Mouse (Mus musculus): Measurements from ENCODE around the gene D630023F18Rik.

Gene D630023F18Rik

DNA sequence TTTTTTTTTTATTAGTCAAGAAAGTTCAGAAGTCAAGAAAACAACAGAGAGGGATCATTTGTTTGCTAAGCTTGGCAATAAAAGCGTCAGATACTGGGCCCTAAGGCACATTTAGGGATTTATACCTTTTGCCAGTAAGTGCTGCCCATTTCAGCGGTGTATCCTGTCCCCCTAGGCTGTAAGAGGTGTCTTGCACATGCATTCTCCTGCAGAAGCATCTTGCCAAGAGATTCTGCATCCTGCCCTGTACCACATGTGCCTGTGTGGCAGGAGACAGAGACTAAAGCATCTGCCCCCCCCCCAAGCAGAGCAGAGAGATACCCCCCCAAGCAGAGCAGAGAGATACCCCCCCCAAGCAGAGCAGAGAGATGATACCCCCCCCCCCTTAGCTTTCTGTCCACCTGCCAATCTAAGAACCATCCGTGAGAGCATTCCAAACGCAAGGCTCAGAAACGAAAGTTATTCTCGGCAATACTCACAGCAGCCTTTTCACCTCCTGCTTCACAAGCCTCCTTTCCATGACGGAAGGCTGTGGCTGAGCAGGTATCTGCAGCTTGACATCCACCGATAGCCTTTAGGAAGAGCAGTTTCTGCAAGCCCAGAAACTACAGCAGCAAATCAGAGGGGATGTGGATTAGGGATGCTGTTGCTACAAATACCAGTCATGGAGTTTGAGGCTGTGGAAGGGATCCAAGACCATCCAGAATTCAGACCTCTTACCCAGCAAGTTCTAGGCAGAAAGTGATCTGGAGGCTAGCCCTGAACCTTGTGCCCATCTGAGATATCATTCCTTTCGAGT is at the start of gene D630023F18Rik:
Gene D630023F18Rik, minus strand, starts transcription at position 641 of the 799 bp plus-strand sequence.
- no peak for DNase-seq (ENCODE audit: low read depth, low spot score)

DNA sequence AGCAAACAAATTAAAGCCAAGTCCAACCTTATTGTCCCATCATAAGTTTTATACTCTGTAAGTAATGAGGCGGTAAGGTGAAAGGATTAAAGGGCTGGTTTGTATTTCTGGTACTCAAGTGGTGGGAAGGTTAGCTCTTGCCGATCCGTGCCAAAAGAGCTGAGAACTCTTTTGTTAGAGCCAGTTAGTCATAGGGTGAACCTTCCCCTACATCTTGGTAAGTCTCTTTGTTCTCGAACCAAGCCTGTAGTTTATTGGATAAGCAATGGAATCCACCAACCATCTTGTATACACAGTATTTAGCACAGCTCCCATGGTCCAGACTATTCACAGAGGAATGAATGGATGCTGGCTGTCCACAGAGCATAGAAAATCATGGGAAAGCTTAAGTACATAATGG is 48.6 kb upstream of the D630023F18Rik start:
- DNase-seq (ENCODE audit: low read depth, low spot score) = no peak

DNA sequence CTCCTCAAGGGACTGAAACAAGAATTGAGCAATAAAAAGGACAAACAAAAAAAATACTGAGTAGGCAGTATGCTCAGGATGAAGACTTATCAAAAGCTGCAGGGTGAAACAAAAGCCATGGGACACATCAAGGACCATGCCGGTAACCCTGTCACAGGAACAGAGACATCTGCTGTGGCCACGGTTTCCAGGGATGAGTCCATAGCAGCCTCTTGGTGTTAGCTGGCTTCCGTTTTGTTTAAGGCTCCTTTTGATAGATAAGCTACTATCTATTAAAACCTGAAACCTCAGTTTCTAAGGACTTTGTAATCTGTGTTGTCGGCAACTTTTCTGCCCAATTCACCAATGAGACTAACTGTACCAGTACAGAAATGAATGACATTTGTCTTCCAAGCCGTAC is 46.9 kb upstream of the D630023F18Rik start:
- DNase-seq (ENCODE audit: low read depth, low spot score) = no peak

DNA sequence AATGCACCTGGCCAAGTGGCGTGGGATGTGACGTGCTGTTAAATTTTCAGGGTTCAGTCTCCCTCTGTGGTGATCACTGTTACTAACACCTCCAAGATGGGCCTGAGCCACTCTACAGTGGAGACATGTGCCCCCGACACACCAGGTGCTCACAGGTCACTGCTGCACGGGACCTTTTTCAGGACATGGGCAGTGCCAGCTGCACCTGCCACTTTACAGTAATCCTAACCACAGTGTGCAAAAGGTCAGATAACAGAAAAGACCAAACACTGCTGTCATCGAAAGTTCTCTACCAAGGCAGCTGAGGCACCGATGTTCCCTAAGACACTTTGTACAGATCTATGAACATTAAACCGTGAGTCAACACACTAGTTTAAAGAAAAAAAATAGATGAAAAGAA is 46.5 kb upstream of the D630023F18Rik start:
- no peak for DNase-seq (ENCODE audit: low read depth, low spot score)

DNA sequence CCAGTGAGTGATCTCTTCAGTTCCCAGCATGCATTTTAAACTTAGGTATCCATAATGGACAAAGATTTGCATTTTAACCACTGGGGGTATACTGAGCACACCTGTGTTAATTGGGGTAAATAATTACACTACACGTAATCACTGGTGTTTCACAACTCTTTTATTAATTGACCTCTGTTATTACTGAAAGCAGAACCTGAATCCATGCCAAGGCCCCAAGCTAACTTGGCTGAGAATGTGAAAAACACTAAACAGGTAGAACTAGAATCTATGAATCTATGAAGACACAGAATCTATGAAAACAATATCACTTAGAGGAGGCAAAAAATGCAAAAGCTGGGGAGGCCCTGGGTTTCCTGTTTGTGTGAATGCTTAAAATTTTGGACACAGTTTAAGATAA is 44.5 kb upstream of the D630023F18Rik start:
- DNase-seq (ENCODE audit: low read depth, low spot score) = no peak

DNA sequence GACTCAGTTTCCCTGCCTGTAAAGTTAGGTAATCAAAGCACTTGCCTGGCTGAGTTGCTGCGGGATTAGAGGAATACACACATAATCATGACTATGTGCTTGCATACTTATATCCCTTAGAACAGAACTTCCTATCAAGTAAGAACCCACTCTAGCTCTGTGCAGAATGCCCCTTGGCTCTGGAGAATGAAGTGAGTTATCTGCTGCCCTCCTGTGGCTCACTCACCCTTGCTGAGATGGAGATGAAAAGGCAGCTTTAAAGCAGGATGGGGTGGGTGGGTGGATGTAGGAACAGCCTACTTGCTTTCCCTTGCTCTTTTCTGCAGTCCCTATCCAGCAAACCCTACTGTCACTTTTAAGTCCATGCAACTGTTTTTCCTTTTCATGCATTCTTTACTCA is 39.2 kb upstream of the D630023F18Rik start:
- DNase-seq (ENCODE audit: low read depth, low spot score) = no peak

DNA sequence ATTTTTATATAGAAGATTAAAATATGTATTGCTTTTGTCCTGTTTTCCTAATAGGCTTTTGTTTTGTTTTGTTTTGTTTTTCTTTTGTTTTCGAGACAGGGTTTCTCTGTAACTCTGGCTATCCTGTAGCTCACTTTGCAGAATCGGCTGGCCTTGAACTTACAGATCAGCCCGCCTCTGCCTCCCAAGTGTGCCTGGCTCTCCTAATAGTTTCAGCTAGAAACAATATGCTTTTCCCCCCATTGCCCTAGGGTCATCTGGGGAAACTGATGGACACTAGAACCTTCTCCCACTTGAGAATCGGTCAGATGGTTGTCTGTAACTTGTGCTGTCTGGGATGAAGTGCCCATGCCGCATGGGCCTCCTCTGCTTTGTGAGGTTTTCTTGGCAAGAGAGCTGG is 33.1 kb upstream of the D630023F18Rik start:
- no peak for DNase-seq (ENCODE audit: low read depth, low spot score)

DNA sequence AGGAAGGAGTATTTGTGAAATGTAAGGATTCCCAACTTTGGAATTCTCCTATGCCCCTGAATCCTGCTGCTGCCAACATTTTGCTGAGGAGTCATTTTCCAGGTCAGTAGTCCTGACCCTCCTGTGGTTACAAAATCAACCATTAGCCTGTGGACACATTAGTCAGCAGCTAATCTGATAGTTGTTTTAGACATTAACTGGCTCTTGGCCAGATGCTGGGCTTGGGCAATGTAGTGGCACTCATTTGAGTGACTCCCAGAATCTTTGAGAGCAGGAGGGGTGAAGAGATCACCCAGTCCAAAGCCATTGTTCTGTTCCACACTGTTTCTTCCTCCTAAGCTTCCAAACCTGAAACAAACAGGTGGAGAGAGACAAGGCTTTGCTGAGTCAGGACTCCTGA is 31.8 kb upstream of the D630023F18Rik start:
- DNase-seq (ENCODE audit: low read depth, low spot score) = no peak

DNA sequence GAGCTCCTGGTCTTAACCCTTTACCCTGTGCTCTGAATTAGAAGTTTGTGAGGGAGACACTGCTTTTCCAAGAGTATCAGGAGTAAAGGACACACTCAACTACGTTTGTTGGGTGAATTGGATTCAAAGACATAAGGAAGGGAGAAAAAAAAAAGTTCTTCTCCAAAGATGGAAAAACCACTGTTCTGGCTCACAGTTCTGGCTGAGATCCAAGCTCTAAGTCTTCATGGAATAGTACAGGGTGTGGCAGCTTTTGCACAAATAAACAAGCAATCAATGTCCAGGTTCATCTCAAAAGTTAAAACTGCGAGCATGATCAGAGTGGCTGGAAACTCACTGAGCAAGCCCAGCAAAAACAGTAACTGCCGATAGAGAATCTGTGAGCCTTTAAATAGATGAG is 25.0 kb upstream of the D630023F18Rik start:
- DNase-seq (ENCODE audit: low read depth, low spot score) = no peak

DNA sequence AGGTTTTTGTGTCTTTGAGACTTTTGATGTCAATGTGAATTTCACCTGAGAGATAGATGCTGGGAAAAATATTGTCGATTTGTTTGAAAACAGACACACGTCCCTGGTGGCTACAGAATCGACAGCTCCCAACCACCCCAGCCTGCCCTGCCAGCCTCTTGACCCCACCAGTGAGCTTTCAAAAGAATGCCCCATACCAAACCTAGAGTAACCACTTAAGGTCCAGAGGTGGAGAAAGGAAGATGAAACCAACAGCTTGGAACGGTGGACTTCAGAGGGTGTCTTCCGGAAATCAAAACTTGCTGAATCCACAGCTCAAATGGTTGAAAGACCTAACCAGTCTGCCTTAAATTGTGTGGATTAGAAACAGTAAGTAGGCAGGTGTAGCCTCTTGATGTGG is 24.3 kb upstream of the D630023F18Rik start:
- DNase-seq (ENCODE audit: low read depth, low spot score) = no peak

DNA sequence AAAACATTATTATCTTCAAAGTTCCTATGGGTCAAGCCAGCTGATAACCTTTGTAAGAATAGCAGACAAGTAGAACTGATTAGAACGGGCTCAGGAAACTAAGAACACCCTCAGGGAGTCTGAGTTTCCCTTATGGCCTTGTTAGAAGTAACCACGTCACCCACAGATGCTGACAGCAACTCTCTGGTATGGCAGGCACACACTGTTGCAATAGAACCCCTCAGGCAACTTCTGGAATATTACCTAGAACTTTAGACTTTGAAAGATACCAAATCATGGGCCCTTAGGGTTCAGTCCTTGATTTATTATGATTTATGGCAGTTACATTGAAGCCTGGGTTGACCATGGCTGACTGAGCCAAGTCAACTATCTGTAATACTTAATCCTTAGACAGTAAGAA is 23.6 kb upstream of the D630023F18Rik start:
- DNase-seq (ENCODE audit: low read depth, low spot score) = no peak

DNA sequence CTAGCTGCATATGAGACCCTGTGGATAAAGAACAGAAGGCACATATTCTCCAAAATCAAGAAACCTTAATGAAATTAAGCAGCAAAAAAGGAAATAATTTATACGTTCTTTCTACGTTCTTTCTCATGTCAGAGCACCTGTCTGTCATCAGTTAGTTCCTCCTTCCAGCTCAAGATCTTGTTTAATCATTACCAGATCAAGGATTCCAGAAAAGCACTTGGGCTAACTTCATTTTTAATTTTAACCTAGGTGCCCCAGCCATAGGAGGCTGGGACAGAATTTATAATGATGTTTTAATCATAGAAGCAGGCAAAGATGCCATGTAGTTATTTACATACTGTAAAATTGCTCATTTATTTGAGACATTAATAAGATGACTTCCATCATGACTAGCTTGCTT is 21.8 kb upstream of the D630023F18Rik start:
- no peak for DNase-seq (ENCODE audit: low read depth, low spot score)

DNA sequence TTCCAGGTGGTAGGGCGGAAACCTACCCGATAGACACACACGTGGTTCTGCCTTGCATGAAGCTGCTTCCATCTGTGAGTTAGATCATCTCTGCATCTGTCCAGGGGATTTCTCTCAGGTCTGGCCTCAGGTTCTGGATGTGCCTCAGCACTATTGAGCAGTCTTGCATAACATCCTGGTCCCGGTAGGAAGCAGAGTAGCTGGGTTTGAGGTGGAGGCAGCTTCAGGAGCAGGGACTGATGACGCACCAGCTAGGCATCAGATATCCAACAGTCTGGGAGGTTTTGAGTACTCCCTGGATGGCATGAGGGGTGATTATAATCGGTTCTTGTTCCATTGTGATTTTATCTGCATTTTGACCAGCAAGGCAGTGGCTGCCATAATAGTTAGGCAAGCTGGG is 14.5 kb upstream of the D630023F18Rik start:
- no peak for DNase-seq (ENCODE audit: low read depth, low spot score)

DNA sequence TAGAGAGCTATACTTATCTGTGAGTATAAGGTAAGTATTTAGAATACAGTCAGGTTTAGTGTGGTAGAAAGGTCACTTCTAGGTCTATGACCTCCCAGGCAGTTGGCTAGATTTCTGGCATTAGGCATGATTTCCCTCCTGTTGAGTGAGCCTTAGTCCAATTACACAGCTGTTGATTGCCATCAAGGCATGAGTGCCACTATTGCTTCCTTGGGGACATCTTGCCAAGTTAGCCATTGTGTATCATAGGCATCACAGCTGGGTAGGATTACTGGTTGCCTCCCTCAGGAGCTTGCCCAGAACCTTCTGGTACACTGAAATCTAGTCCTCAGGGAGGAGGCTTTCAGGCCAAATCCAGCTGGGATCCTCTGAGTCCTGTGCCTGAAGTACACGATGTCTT is 9.8 kb upstream of the D630023F18Rik start:
- no peak for DNase-seq (ENCODE audit: low read depth, low spot score)

DNA sequence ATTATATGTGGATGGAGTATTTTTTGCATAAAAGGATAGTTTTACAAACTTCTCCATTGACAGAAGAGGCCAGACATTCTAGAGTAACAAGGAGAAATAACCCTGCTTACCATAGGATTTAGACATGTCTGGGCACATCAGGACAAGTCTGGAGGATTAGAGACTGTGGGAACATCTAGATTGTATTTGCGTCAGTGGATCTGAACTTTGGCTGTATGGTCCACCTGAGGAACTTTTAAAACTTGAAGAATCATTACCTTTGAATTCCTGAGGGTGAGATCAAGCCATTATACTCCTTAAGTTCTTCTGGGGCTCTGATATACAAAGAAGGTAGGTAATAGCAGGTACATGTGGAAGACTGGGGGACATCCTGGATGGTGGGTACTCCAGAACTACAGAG is 8.7 kb upstream of the D630023F18Rik start:
- no peak for DNase-seq (ENCODE audit: low read depth, low spot score)

DNA sequence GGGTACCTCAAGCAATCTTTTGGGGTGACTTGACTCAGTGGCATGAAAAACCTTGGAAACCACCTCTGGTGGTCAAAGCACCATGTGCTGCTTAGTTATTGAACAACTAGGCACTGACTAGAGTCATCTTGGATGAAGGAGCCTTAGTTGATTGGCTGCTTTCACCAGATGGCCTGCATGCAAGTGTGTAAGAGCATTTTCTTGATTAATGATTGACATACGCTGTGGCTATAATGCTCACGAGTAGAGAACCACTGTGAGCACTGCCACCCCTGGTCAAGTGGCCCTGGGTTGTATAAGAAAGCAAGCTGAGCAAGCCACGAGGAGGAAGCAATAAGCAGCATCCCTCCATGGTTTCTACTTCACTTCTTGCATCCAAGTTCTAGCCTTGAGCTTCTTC is 7.2 kb upstream of the D630023F18Rik start:
- no peak for DNase-seq (ENCODE audit: low read depth, low spot score)

DNA sequence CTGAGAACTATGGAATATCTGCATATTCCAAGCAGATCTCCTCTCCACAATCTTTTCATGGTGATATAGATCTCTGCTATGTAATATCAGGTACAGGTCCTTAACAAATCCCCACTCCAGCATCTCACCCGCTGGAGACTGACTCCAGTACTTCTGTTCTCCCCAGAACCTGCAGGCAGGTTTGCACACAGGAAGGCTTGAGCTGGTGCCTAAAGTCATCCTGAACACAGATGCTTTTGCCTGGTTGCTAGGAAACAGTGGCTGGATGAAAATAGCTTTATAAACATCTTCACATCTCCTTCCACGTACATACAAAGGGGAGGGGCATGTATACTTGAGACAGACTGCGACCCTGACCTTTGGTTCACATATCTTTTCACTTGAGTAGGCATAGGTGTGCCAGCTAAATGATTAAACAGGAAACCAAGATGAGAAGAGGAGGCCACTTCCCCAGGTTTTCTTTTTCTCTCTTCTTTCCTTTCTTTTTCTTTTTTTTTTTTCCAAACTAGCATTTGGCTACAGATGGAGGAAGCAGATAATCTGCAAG is 6.7 kb upstream of the D630023F18Rik start:
- no peak for DNase-seq (ENCODE audit: low read depth, low spot score)

DNA sequence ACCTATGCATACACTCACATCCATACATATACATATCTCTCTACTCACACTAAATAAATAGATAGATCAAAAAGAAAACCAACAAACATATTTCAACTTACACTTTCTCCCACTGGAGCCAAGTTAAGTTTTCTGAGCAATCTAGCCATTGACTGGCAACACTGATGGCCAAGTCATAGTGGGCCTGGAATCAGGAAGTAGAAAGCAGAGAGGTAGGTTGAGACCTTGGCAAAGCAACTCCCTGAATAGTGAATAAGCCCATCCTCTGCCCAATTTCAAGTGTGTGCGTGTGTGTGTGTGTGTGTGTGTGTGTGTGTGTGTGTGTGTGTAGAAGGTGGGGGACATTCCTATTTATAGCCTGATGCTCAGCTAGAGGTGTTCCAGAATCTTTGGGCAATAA is 3.6 kb downstream of the D630023F18Rik start, which contains the start of gene Gm28845:
Gene Gm28845, minus strand, starts transcription at position 121 of the 400 bp plus-strand sequence.
- no peak for DNase-seq (ENCODE audit: low read depth, low spot score)

DNA sequence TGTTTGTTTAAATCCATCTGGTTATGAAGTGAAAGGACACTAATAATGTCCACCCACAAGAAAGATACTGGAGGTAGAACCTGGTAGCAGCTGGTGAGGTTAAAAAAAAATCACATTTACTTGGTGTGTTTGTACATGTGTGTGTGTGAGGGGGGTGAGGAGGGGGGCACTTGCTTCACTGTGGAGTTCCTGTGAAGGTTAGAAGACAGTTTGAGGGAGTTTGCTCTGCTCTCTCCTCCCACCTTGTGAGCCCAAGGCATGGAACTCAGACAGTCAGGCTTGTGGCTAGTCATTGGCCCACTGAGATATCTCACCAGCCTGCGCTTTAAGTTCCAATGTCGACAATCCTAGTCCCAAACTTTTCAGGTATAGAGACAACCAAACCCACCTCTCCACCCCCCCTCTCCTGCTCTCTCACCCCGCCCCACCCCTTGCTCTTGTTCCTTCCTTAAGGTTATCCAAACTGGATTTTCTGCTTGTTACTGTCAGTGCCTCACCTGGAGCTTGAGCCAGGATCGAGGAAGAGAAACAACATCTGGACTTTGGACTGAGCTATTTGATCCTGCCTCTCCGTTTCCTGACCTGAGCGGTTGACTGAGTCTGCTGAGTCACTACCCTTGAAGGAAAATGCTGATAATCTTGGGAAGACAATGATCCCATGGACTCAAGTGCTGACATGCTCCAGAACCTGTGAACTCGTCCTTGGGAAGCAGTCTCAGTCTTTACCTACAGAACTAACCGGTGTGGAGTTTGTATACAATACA is 4.7 kb downstream of the D630023F18Rik start:
- DNase-seq (ENCODE audit: low read depth, low spot score) = no peak

DNA sequence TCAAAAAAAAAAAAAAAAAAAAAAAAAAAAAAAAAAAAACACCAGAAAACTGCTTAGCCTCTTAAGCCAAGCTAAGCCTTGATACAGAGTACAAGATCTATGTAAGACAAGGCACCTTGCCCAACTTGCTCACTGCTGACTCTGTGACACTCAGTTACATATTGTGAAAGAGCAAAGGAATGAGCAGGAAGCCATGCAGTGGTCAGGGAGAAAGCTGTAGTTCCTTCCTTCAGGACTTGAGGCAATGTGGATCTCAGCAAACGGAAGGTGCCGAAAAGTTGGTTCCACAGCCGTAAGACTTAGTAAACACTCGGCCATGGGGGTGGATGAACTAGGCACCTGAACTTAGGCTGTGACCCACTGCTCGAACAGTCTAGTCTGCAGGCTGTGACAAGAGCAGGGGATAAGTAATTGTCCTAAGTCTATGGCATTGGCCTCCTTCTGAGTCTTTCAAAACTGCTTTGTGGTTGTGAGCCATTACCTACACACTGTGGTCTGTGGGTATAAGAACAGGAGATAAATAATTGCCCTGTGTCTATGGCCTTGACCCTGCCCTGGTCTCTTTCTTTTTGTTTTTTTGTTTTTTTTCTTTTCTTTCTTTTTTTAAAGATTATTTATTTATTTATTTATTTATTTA is 9.4 kb downstream of the D630023F18Rik start:
- DNase-seq (ENCODE audit: low read depth, low spot score) = peak; percentile 25

DNA sequence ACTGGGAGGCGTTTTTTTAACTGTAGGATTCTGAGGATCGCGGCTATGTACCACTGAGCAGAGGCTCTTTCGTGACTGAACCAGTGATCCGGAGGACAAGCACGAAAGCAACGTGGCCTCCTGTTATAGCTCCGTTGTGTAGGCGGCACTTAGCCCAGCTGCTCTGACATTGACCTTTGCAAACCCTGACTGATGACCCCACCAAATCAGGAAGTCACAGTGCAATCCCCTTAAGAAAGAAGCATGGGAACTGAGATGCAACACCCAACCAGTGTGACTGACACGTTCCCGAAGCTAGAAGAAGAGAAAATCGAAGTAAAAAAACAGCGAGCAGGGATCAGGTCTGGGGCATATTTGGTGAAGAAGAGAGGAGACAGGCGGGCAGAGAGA is 10.2 kb downstream of the D630023F18Rik start:
- peak; percentile 35 for DNase-seq (ENCODE audit: low read depth, low spot score)

Measured in skeletal muscle tissue, adult 2 months (tissue).